Mouse (Mus musculus): ENCODE data around the gene Tdrd9.

The Tdrd9 gene

DNA sequence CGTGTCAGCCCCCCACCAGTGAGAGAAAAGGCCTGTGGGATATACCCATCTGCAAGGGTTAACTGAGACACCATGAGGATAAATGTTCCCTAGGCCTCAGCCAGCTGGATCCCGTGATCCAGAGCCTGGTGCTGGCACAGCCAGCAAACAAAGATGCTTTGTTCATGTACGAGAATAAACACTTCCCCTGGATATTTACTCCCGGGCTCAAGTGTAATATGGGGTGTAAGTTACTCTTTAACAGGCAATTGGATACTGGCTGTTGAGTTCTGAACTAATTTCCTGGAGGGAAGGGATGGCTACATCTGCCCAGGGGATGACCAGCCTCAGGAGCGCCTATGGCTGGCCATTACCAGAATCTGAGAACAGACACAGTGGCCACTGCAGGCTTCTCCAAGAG is 19.7 kb upstream of the Tdrd9 start:
- in situ Hi-C loops (cut with MboI; ENCODE audit: low pct_unique_long_range_greater_than_20kb in 1 of 2, low sequenced_read_pairs in 2 of 2, unreplicated experiment in 1 of 2), result loop anchor here in 1 of 2 experiments (10.0 kb wide), 1 partner anchor 77 kb away; no protein-coding TSS in a partner anchor

DNA sequence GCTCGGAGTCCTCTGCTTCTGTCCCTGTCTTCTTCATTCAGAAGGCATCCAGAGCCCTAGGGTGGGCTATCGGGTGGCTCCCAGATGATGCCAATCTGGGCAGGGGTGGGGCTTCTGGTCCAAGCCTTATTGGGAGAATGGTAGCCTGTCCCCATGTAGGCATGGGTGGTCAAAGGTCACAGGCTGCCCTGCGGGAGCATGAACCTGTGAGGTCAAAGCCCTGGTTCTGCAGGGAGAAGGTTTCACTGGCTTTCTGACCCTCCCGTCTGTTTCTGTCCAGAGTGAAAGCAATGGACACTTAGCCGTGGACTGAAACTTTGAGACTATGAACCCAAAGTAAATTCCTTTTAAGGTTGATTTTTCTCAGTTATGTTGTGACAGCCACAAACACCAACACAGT is 15.2 kb upstream of the Tdrd9 start:
- in situ Hi-C loops (cut with MboI; ENCODE audit: low pct_unique_long_range_greater_than_20kb in 1 of 2, low sequenced_read_pairs in 2 of 2, unreplicated experiment in 1 of 2), result loop anchor here (5.0 to 10.0 kb wide), 2 partner anchors 79 to 81 kb away; no protein-coding TSS in a partner anchor

DNA sequence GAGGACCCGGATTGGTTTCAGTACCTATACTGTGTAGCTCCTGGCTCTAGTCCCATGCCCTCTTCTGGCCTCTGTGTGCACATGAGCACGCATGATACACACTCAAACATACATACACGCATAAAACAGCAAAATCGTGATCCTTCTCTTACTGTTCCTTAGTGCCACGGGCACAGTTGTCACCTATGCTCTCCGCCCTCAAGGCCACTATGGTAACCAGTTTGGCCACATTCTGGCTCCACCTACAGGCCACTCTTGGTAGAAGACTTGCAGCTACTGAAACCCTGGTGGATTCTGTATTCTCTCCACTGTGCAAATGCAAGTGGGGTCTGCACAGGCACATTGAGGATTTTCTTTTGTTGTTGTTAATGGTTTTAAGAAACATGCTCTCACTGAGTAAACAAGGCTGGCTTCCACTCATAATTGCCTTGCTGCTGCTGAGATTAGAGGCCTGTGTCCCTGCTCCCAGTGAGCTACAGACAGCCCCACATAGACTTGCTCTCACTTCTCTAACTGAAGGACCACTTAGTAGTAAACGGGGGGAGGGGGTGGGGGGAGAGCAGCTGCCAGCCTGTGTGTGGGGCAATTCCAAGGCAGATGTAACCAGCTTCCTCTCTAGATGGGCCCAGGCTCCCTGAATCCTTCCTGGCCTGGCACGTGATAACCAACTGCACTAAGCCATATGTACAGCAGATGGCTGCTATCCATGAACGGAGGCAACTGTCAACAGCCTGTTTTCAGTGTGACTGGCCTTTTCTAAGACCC is 13.1 kb upstream of the Tdrd9 start:
- in situ Hi-C loops (cut with MboI; ENCODE audit: low pct_unique_long_range_greater_than_20kb in 1 of 2, low sequenced_read_pairs in 2 of 2, unreplicated experiment in 1 of 2), result loop anchor here (5.0 to 10.0 kb wide), 2 partner anchors 81 to 83 kb away; no protein-coding TSS in a partner anchor

DNA sequence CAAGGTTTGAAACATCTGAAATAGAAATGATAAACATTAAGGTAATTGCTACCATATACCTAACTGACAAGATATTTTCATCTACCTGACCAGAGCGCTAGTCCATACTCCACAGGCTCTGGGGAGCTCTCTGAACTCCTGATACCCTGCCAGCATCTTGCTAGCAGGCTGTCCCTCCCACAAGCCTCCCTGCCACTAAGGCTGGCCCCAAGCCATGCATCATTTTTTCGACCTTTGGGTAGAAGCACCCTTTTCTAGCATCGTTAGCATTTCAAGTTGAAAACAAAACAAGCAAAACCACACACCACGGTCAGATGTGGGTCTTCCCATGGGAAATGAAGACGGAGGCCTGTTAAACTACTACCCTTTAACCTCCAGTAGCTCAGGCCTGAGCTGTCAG is 8.0 kb upstream of the Tdrd9 start:
- in situ Hi-C loops (cut with MboI; ENCODE audit: low pct_unique_long_range_greater_than_20kb in 1 of 2, low sequenced_read_pairs in 2 of 2, unreplicated experiment in 1 of 2), result no loop called here

DNA sequence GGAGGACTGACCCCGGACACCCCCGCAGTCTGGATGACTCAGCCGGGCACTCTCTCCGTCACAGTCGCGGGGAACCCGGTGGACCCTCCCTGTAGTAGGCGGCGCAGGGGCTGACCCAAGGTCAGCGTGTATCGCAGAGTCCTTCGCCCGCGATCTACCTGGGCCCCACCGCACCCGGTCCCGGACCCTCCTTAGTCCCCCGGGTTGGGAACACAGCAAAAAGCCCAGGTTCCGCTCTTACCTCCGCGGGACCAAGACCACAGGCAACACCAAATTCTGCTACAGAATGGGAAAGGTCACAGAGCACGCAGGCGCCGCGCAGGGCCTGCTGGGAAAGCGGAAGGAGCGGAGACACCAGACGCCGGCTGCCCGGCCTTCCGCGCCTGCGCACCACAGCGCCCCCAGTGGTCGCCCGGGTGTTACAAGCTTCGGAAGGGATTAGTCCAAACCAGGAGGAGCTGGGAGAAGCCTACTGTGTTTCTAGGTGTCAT is 4.6 kb upstream of the Tdrd9 start, which contains the start of gene Atp5mpl:
TSS of gene Atp5mpl (minus strand) at position 295 of the 491 bp plus-strand sequence.
- in situ Hi-C loops (cut with MboI; ENCODE audit: low pct_unique_long_range_greater_than_20kb in 1 of 2, low sequenced_read_pairs in 2 of 2, unreplicated experiment in 1 of 2), result no loop called here

DNA sequence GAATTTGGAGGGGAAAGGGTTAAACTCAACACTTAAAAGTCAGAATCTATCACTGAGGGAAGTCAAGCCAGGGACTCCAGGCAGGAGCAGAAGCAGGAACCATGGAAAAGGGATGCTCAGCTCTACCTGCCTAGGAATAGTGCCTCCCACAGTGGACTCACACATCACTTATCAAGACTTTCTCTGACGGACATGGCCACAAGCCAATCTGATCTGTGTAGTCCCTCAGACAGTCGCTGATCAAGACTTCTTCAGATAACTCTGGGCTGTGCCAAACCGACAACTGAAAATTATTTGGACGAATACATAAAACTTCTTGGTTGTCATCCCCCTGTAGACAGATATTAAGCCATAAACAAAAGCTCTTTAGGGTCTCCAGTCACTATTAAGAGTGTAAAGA is 1.3 kb upstream of the Tdrd9 start:
- in situ Hi-C loops (cut with MboI; ENCODE audit: low pct_unique_long_range_greater_than_20kb in 1 of 2, low sequenced_read_pairs in 2 of 2, unreplicated experiment in 1 of 2), result loop anchor here in 1 of 2 experiments (10.0 kb wide), 1 partner anchor 115 kb away; no protein-coding TSS in a partner anchor

DNA sequence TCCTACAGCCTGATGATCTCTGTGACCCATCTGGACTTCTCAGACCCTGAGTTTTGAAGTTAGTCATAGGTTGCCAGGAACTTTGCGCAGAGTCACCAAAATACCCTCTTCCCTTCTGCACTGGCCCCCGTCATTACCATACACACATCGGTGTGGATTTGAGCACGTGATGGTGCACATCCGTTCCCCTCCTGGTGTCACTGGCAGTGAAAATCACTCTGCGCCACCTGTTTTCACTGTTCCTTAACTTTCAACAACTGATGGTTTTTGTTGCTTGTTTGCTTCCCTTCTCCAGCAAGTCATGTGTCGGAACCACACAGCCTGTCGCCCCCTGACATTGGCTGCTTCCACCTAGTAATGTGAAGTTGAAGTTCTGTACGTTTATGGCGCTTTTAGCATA is 1.1 kb downstream of the Tdrd9 start:
- in situ Hi-C loops (cut with MboI; ENCODE audit: low pct_unique_long_range_greater_than_20kb in 1 of 2, low sequenced_read_pairs in 2 of 2, unreplicated experiment in 1 of 2), result loop anchor here in 1 of 2 experiments (10.0 kb wide), 1 partner anchor 112 kb away; no protein-coding TSS in a partner anchor

DNA sequence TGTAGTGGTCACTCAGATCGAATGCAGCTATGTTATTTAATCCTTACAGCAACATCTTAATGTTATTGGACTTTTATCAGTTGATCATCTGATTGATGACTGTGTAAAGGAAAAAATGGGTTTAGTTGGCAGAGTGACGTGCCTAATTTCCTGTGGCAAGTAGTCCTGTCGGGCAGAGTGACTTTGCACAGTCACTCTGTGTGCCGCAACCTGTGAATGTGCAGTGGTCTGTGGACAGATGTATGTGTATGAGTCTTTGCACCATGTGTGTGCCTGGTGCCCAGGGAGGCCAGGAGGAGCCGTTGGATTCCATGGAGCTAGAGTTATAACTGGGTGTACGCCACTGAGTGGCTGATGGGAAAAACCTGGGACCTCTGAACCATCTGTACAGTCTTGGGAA is 3.2 kb downstream of the Tdrd9 start:
- in situ Hi-C loops (cut with MboI; ENCODE audit: low pct_unique_long_range_greater_than_20kb in 1 of 2, low sequenced_read_pairs in 2 of 2, unreplicated experiment in 1 of 2), result loop anchor here in 1 of 2 experiments (10.0 kb wide), 1 partner anchor 110 kb away; no protein-coding TSS in a partner anchor

DNA sequence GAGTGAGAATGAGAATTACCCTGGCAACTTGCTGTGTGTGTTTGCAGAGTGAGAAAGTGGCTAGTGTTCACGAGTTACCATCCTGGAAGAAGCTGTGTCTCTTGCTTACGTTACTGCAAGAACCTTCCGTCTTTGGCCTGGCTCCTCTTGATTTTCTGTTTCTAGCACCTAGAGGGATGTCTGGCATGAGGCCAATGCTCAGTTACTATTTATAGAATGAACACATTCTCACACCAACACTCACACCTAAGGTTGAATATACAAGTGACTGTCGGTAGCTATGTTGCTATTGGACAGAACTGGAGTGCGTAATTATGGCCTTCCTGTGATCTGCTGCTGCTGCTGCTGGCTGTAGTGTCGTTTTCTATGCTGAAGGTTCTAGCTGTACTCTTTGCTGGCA is 5.8 kb downstream of the Tdrd9 start:
- in situ Hi-C loops (cut with MboI; ENCODE audit: low pct_unique_long_range_greater_than_20kb in 1 of 2, low sequenced_read_pairs in 2 of 2, unreplicated experiment in 1 of 2), result loop anchor here in 1 of 2 experiments (10.0 kb wide), 1 partner anchor 108 kb away; no protein-coding TSS in a partner anchor

DNA sequence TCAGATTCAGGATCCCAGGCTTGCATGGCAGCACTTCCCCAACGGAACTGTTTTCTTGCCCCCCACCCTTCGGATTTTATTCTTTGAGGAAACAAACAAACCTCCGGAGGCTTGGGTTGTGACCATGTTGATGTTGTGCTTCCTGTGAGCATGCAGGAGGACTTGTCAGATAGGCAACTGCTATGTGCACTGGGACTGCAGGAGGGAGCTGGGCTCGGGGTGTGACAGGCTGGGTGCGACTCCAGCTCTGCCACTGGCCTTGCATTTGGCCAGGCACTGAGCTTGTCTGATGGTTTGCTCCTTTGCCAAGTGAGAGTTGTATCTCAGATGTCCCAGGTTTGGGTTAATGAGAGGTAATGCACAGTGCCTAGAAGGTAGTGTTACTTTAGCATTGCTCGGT is 6.9 kb downstream of the Tdrd9 start:
- in situ Hi-C loops (cut with MboI; ENCODE audit: low pct_unique_long_range_greater_than_20kb in 1 of 2, low sequenced_read_pairs in 2 of 2, unreplicated experiment in 1 of 2), result loop anchor here in 1 of 2 experiments (10.0 kb wide), 1 partner anchor 107 kb away; no protein-coding TSS in a partner anchor

DNA sequence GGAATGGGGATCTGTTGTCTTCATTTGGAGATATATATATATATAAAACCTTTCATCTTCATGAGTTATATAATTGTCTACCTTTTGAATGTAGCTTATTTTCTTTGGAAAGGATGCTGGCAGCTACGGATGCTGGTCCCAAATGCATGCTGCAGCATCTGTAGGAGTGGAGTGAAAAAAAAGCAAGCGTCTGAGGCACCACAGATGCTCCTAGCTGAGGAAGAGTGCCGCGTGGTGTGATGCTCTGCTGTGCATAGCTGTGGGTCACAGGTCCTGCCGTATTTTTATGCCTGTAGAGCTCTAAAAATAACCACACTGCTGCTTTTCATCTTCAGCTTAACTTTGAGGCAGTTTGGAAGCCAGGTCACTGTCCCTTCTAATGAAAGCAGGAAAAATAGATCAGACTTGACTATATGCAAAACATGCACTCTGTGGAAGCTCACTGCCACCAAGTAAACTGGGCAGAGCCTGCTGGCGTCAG is 9.6 kb downstream of the Tdrd9 start, which contains the start of gene Rd3l:
TSS of gene Rd3l (minus strand) at position 431 of the 481 bp plus-strand sequence.
- in situ Hi-C loops (cut with MboI; ENCODE audit: low pct_unique_long_range_greater_than_20kb in 1 of 2, low sequenced_read_pairs in 2 of 2, unreplicated experiment in 1 of 2), result no loop called here

DNA sequence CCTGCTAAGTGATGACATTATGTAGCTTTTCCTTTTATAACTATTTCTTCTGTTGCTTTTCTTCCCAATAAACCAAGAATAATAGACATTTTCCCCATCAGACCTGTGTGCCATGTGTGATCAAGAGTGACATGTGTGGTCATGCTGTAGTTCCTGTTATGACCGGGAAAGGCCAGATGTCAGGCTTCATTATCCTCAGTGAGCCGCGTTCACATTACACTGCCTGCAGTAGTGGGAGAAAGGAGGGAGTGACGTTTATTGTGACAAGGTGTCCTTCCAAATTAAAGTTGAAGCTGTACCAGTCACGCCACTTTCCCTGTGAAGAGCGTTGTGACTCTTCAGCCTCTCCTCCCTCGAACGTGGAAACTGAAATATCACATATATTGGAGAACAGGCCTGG is 10.5 kb downstream of the Tdrd9 start:
- in situ Hi-C loops (cut with MboI; ENCODE audit: low pct_unique_long_range_greater_than_20kb in 1 of 2, low sequenced_read_pairs in 2 of 2, unreplicated experiment in 1 of 2), result no loop called here

DNA sequence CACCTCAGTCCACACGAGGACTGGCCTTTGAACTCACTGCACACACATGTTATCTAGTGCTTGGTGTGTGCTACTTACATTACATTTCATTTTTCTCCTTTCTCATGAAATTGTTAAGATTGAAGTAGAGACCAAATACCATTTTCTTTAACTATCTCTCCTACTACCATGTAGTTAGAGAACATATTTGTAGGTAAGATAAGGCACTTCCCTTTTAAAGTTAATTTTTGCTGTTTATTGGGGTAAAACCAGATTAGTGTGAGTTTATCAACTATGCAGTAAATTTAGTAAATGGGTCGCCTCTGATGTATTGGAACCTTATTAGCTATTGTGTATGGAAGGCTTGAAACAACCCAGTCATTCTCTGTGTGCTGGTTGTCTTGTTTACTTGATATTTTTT is 11.8 kb downstream of the Tdrd9 start:
- in situ Hi-C loops (cut with MboI; ENCODE audit: low pct_unique_long_range_greater_than_20kb in 1 of 2, low sequenced_read_pairs in 2 of 2, unreplicated experiment in 1 of 2), result no loop called here

DNA sequence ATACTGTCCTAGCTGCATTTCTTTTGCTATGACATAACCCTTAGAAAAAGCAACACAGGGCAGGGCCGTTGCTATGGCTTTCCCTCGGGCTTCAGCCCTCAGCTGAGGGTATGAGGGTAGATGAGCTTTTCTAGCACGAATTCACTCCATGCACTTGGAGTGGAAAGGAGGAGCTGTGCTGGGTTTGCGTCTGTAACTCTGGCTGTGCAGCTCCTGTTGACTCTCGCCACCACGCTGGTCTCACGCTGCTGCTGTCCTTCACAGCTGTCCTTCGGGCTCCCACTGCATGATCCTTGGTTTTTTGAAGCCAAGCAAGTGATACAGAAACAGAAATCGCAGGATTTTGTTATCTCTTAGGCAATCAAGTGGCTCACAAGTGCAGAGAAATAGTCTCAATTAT is 15.4 kb downstream of the Tdrd9 start:
- in situ Hi-C loops (cut with MboI; ENCODE audit: low pct_unique_long_range_greater_than_20kb in 1 of 2, low sequenced_read_pairs in 2 of 2, unreplicated experiment in 1 of 2), result no loop called here

DNA sequence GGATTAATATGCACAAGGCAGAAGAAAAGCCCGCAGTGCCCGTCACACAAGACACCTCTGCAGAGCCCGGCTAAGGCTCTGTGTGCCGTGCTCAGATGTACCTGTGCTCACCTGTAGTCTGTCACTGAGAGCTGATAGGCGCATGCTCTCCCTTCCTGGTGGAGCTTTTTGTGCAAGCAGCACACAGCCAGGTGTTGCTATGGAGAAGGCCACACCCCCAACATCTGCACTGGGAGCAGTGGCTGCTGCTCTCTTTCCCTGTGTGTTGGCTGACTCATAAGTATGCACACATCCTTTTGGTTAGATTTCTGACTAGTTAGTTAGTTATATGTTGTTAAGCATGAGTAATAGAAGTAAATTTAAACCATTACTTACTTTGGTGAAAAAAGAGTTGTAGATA is 21.3 kb downstream of the Tdrd9 start:
- in situ Hi-C loops (cut with MboI; ENCODE audit: low pct_unique_long_range_greater_than_20kb in 1 of 2, low sequenced_read_pairs in 2 of 2, unreplicated experiment in 1 of 2), result no loop called here

DNA sequence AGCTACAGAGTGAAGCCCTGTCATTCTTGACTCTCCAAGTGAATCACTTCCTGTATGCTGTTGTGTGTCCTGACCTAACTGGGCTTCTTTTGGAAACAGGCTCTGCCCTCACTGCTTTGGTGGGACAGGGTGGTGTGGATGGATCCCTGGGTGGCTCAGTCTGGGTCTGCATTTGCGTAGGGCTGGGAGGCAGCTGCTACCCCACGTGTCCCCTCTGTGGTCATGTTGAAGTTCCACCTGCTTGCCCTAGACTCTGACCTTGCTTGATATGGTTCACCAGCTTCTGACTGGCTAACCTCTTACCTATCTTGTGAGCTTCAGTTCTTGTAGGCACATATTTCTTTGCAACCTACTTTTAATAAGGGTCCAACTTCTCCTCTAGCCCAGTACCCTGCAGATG is 23.8 kb downstream of the Tdrd9 start:
- in situ Hi-C loops (cut with MboI; ENCODE audit: low pct_unique_long_range_greater_than_20kb in 1 of 2, low sequenced_read_pairs in 2 of 2, unreplicated experiment in 1 of 2), result no loop called here

DNA sequence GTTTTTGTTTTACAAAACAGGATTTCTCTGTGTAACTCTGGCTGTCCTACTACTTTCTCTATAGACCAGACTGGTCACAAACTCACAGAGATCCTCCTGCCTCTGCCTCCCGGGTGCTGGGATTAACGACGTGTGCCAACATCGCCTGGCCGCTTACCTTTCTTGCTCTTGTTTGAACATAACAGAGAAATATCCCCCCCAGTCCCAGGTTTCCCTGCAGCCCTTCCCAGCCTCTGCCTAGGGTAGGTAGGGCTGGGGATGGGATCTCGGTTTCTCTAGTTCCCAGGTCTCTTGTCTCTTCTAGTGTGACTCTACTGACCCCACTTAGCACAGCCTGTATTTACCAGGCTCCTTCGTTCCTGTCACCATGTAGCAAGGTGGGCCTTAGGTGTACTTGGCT is 28.4 kb downstream of the Tdrd9 start:
- in situ Hi-C loops (cut with MboI; ENCODE audit: low pct_unique_long_range_greater_than_20kb in 1 of 2, low sequenced_read_pairs in 2 of 2, unreplicated experiment in 1 of 2), result no loop called here

DNA sequence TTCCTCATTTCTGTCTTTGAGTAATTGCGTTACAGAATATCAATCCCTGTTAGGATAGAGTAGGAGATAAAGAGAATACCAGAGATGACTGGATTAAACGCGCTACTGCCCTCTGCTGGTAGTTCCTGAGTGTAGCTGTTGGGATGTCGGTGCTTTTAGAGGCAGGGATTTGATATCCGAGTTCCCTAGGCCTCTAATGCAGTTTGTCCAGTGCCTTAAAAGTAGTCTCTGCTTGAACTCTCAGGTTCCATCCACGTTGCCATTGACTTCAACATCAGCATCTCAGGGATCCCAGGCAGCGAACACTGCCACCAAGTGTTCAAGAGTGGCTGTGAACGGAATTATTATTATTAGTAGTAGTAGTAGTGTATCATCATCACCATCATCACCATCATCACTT is 29.9 kb downstream of the Tdrd9 start:
- in situ Hi-C loops (cut with MboI; ENCODE audit: low pct_unique_long_range_greater_than_20kb in 1 of 2, low sequenced_read_pairs in 2 of 2, unreplicated experiment in 1 of 2), result no loop called here

DNA sequence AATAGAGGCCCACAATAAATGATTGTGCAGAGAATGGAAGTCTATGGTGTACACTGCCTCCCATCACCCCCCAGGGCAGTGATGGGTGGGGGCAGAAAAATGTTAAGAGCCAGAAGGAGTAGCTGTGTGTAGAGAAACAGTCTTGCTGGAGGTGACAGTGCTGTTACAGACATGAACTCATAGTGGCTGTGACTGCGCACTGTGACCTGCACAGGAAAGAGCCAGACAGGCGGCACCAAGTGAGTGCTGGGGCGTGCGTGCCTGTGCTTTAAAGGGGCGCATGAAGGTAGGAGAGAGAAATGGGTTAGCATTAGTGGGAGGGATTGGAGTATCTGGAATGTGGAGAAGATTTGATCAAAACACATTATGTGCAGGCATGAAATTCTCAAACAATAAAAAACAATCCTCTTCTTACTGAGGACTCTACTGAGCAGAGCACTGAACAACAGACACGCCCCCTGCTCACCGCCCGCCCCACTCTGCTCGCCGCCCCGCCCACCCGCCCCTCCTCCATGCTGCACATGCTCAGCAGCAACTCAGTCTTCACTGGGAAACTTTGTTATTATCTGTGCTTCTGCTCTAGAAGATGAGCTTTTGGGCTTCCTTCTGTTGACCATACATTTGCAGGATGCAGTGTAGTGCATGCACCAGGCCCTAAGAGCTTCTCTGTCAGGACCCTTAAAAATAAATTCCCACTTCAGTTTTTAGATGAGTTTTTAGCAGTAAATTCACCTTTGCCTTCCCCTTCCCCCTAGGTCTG is 41.3 kb downstream of the Tdrd9 start:
- in situ Hi-C loops (cut with MboI; ENCODE audit: low pct_unique_long_range_greater_than_20kb in 1 of 2, low sequenced_read_pairs in 2 of 2, unreplicated experiment in 1 of 2), result no loop called here
